ENCODE assay signal across 13 mouse cellular contexts in genomic region chr6:22716144-22716856, GRCm38 (mm10).
DNase-seq lines count a peak whose midpoint lies in the region; ATAC-seq and TF ChIP-seq lines count a peak whose summit lies in the region.
"Had no signal": no experiment of that assay in that cellular context is flagged by ENCODE, and none has a peak within 500 bp of the region (broad histone marks: within the 10 kb centered on the region; RNA-seq: fewer than 3 reads in every experiment).

No protein-coding gene starts in this region.

- no peak overlapping the region for H3K4me2 ChIP-seq in midbrain, embryonic 11.5 days
- H3K4me2 ChIP-seq in forebrain, embryonic 13.5 days, result no peak overlapping the region
- H3K4me2 ChIP-seq in hindbrain, postnatal 0 days (ENCODE audit: low read depth, low read length), result peak overlapping the region; percentile 27; the same call in 1 of the 2 replicates
- H3K4me2 ChIP-seq: embryonic facial prominence, embryonic 12.5 days; intestine, embryonic 15.5 days had no signal

- 52% methylated on average over 7 of the region's 7 CpGs for WGBS in midbrain, embryonic 11.5 days
- 61% methylated on average over 7 of the region's 7 CpGs for WGBS in midbrain, embryonic 10.5 days
- WGBS in forebrain, embryonic 13.5 days, result 25% methylated on average over 7 of the region's 7 CpGs
- WGBS in hindbrain, postnatal 0 days, result 31% methylated on average over 7 of the region's 7 CpGs

- H3K9me3 ChIP-seq in midbrain, embryonic 11.5 days (ENCODE audit: control insufficient read depth, low read length), result no peaks in the 10 kb centered on the region
- H3K9me3 ChIP-seq in midbrain, embryonic 10.5 days (replicated peaks), result no peaks in the 10 kb centered on the region
- no peaks in the 10 kb centered on the region for H3K9me3 ChIP-seq in forebrain, embryonic 13.5 days (replicated peaks)
- H3K9me3 ChIP-seq in hindbrain, postnatal 0 days (ENCODE audit: low read length), result no peaks in the 10 kb centered on the region
- H3K9me3 ChIP-seq: embryonic facial prominence, embryonic 12.5 days; intestine, embryonic 15.5 days had no signal

- no peak overlapping the region for H3K4me3 ChIP-seq in midbrain, embryonic 11.5 days (ENCODE audit: low read depth, low read length)
- H3K4me3 ChIP-seq in midbrain, embryonic 10.5 days, result no peak overlapping the region
- H3K4me3 ChIP-seq in forebrain, embryonic 13.5 days, result no peak overlapping the region
- no peak overlapping the region for H3K4me3 ChIP-seq in hindbrain, postnatal 0 days (ENCODE audit: low read length)
- H3K4me3 ChIP-seq: embryonic facial prominence, embryonic 12.5 days; intestine, embryonic 15.5 days had no signal

- TF ChIP-seq CTCF in hindbrain, postnatal 0 days (IDR thresholded peaks at IDR 0.05; ENCODE audit: low read depth), result no peak

- no peaks in the 10 kb centered on the region for H3K36me3 ChIP-seq in midbrain, embryonic 11.5 days (ENCODE audit: control insufficient read depth, insufficient read depth, low read length)
- H3K36me3 ChIP-seq in midbrain, embryonic 10.5 days, result no peaks in the 10 kb centered on the region
- H3K36me3 ChIP-seq in forebrain, embryonic 13.5 days (ENCODE audit: poor library complexity, severe bottlenecking), result no peaks in the 10 kb centered on the region
- no peaks in the 10 kb centered on the region for H3K36me3 ChIP-seq in hindbrain, postnatal 0 days (ENCODE audit: insufficient read depth, low read length)
- H3K36me3 ChIP-seq: embryonic facial prominence, embryonic 12.5 days; intestine, embryonic 15.5 days had no signal

- H3K27me3 ChIP-seq in midbrain, embryonic 11.5 days (ENCODE audit: control insufficient read depth, insufficient read depth, low read length), result no peaks in the 10 kb centered on the region
- H3K27me3 ChIP-seq in midbrain, embryonic 10.5 days (ENCODE audit: low read depth, poor library complexity, severe bottlenecking), result no peaks in the 10 kb centered on the region
- H3K27me3 ChIP-seq in forebrain, embryonic 13.5 days, result no peaks in the 10 kb centered on the region
- no peaks in the 10 kb centered on the region for H3K27me3 ChIP-seq in hindbrain, postnatal 0 days (ENCODE audit: insufficient read depth, low read length)
- H3K27me3 ChIP-seq: embryonic facial prominence, embryonic 12.5 days; intestine, embryonic 15.5 days had no signal

- ATAC-seq in midbrain, embryonic 11.5 days (ENCODE audit: low FRiP score), result peak; percentile 52; the same call in 1 of the 2 replicates
- ATAC-seq in forebrain, embryonic 13.5 days, result peak; percentile 66; the same call in 1 of the 2 replicates
- peak; percentile 82 for ATAC-seq in hindbrain, postnatal 0 days
- ATAC-seq in activated CD4-positive, CD25-positive, alpha-beta regulatory T cell, adult 4 months, result no peak
- ATAC-seq: intestine, embryonic 15.5 days had no signal

- H3K4me1 ChIP-seq in midbrain, embryonic 11.5 days (ENCODE audit: control insufficient read depth, insufficient read depth, low read length), result no peaks in the 10 kb centered on the region
- H3K4me1 ChIP-seq in midbrain, embryonic 10.5 days, result peaks cover 8% of the 10 kb centered on the region
- peaks cover 20% of the 10 kb centered on the region for H3K4me1 ChIP-seq in forebrain, embryonic 13.5 days
- H3K4me1 ChIP-seq in hindbrain, postnatal 0 days (ENCODE audit: insufficient read depth, low read length), result 0 out of 2 replicates have a peak, but pooled peaks cover 4% of the 10 kb centered on the region
- H3K4me1 ChIP-seq: embryonic facial prominence, embryonic 12.5 days; intestine, embryonic 15.5 days had no signal

- H3K27ac ChIP-seq in midbrain, embryonic 11.5 days (ENCODE audit: low read depth, low read length), result no peak overlapping the region
- H3K27ac ChIP-seq in midbrain, embryonic 10.5 days (replicated peaks), result no peak overlapping the region
- H3K27ac ChIP-seq in forebrain, embryonic 13.5 days, result no peak overlapping the region
- peak overlapping the region; percentile 43; the same call in 1 of the 2 replicates for H3K27ac ChIP-seq in hindbrain, postnatal 0 days
- H3K27ac ChIP-seq: embryonic facial prominence, embryonic 12.5 days; intestine, embryonic 15.5 days; liver, embryonic 14.5 days had no signal

- DNase-seq in midbrain, embryonic 11.5 days (ENCODE audit: low spot score, missing footprints), result no peak
- DNase-seq in midbrain, embryonic 10.5 days (ENCODE audit: low spot score), result no peak
- DNase-seq in hindbrain, postnatal 0 days (ENCODE audit: low spot score), result peak; percentile 63
- DNase-seq in thymus, postnatal 4 days, result no peak
- no peak for DNase-seq in frontal cortex, postnatal 36 days (ENCODE audit: low spot score in 2 of 2)
- DNase-seq: cerebellum, adult 2 months; heart, adult 11 months; kidney, postnatal 14 days had no signal

- H3K9ac ChIP-seq in midbrain, embryonic 11.5 days (ENCODE audit: low read length), result no peak overlapping the region
- H3K9ac ChIP-seq in forebrain, embryonic 13.5 days, result no peak overlapping the region
- 0 out of 2 replicates have a peak overlapping the region, but pooled peaks have one; percentile 2 for H3K9ac ChIP-seq in hindbrain, postnatal 0 days (replicated peaks; ENCODE audit: low read length)
- H3K9ac ChIP-seq: embryonic facial prominence, embryonic 12.5 days; intestine, embryonic 15.5 days; liver, embryonic 14.5 days had no signal
